20 mouse cellular contexts compared by ENCODE assay signal in the genomic region with DNA sequence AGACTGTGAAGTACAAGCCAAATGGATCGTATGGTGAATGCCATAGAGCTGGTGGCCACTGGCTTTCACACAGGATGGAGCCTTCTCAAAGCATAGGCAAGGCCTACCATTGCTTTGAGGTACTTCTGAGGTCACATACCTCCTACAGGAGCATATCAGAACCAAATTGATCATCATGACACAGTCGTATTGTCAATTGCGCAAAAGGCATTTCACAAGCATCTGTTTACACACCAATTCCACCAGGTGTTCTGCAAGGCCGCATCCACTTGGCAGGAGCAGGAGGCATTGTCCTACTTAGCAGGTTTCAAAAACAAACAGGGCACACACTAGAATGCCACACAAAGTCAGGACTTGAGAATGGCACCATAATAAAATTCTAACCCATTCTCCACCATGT.
"Had no signal": no experiment of that assay in that cellular context is flagged by ENCODE, and none has a peak within 500 bp of the region (broad histone marks: within the 10 kb centered on the region; RNA-seq: fewer than 3 reads in every experiment).

No protein-coding gene starts in this region.

- H3K27ac ChIP-seq: intestine, embryonic 15.5 days; limb, embryonic 10.5 days; limb, embryonic 13.5 days; liver, embryonic 14.5 days; macrophage; midbrain, embryonic 12.5 days; midbrain, embryonic 15.5 days; neural tube, embryonic 12.5 days; neural tube, embryonic 15.5 days; stomach, embryonic 15.5 days had no signal

- ATAC-seq: intestine, embryonic 15.5 days; lung, postnatal 0 days; midbrain, embryonic 15.5 days had no signal

- H3K9me3 ChIP-seq: intestine, embryonic 15.5 days; limb, embryonic 10.5 days; midbrain, embryonic 12.5 days; midbrain, embryonic 15.5 days; neural tube, embryonic 12.5 days; neural tube, embryonic 15.5 days; stomach, embryonic 15.5 days had no signal

- H3K27me3 ChIP-seq: intestine, embryonic 15.5 days; limb, embryonic 13.5 days; midbrain, embryonic 12.5 days; midbrain, embryonic 15.5 days; neural tube, embryonic 12.5 days; neural tube, embryonic 15.5 days; stomach, embryonic 15.5 days had no signal

- DNase-seq: kidney, adult 11 months; kidney, adult 9 months; kidney, postnatal 14 days; kidney, postnatal 4 days; lung, embryonic 14.5 days; retina, postnatal 1 day; right cerebral cortex, postnatal 25 days; spleen, adult 18-20 months; thymus, postnatal 36 days had no signal

- H3K4me2 ChIP-seq: intestine, embryonic 15.5 days; limb, embryonic 13.5 days; lung, embryonic 14.5 days; midbrain, embryonic 12.5 days; midbrain, embryonic 15.5 days; neural tube, embryonic 12.5 days; neural tube, embryonic 15.5 days; stomach, embryonic 15.5 days had no signal

- H3K9ac ChIP-seq: intestine, embryonic 15.5 days; limb, embryonic 13.5 days; liver, embryonic 14.5 days; lung, embryonic 14.5 days; midbrain, embryonic 12.5 days; midbrain, embryonic 15.5 days; neural tube, embryonic 12.5 days; neural tube, embryonic 15.5 days; stomach, embryonic 15.5 days had no signal

- H3K4me1 ChIP-seq: limb, embryonic 10.5 days; limb, embryonic 13.5 days; midbrain, embryonic 12.5 days; midbrain, embryonic 15.5 days; neural tube, embryonic 15.5 days; stomach, embryonic 15.5 days had no signal

- H3K4me3 ChIP-seq: intestine, embryonic 15.5 days; limb, embryonic 10.5 days; limb, embryonic 13.5 days; midbrain, embryonic 12.5 days; midbrain, embryonic 15.5 days; neural tube, embryonic 12.5 days; neural tube, embryonic 15.5 days; stomach, embryonic 15.5 days had no signal

- H3K36me3 ChIP-seq: intestine, embryonic 15.5 days; limb, embryonic 10.5 days; midbrain, embryonic 12.5 days; midbrain, embryonic 15.5 days; neural tube, embryonic 12.5 days; neural tube, embryonic 15.5 days; stomach, embryonic 15.5 days had no signal
